Mouse (Mus musculus): ENCODE measurements around the gene Rspry1. TPM values are rescaled to one million over a fixed set of nuclear protein-coding genes. Genes with fewer than 3 reads are reported as not detected.

Rspry1 gene
- polyA plus RNA-seq, 1 experiment from 2014 or later = 54.6 TPM

DNA sequence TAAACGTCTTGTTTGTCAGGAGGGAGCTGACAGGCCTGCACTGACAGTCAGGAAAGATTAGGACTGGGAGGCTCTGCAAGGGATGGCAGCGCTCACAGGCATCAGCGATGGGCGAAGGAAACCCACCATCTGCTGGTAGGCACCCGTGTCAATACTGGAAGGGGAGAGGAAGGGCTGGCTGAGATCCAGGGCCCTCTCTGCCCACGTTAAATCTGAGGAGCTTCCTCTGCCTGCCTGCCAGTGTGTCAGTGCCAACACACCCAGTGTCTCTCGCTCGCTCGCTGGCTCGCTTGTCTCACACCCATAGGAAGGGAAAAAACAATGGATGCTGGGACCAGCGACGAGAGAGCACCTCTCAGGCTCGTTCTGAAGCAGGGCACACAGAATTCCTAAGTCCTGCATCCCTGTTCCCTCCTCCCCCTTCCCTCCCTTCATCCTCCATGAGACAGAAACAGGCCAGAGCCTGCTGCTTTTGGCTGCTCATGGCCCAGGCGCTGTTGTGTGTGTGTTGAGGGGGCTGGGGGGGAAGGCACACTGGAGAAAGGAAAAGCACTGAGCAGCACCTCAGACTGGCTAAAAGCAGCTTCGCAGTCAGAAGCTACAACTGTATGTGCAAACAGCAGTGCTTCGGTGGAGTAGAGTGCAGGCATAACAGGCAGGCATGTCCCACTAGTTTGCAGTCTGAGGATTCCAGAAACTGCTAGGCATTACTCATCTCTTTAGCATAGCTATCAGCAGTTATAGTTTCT lies 27.4 kb upstream of the Rspry1 start:
- ATAC-seq (ENCODE audit: low FRiP score) = peak; percentile 69
- no peak overlapping the region for H3K4me2 ChIP-seq
- H3K9me3 ChIP-seq = no peaks in the 10 kb centered on the region
- WGBS = 81% methylated on average over 16 of the region's 16 CpGs
- H3K36me3 ChIP-seq = peaks cover 68% of the 10 kb centered on the region
- H3K27ac ChIP-seq = peak overlapping the region; percentile 74
- H3K4me3 ChIP-seq = no peak overlapping the region
- H3K27me3 ChIP-seq = no peaks in the 10 kb centered on the region
- peaks cover 5% of the 10 kb centered on the region for H3K4me1 ChIP-seq (replicated peaks)
- peak overlapping the region; percentile 24; the same call in 1 of the 2 replicates for H3K9ac ChIP-seq

DNA sequence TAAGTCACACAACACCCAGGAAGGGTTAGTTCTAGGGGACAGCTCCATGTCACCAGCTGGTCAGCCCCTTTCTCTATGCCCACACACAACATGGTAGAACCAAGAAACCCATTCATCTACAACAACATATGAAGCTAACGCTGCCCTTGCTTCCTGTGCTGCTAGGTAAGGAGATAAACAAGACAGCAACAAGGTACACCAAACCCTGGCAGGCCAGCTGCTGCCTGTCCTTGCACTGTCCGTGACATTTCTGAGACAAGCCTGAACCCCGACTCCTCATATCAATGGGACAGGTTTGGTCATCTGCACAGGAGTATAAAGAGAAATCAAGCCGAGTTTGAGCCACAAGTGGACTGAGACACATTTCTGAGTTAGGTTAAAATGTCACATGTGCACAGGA lies 26.6 kb upstream of the Rspry1 start:
- no peaks in the 10 kb centered on the region for H3K27me3 ChIP-seq
- ATAC-seq (ENCODE audit: low FRiP score) = no peak
- H3K4me3 ChIP-seq = no peak overlapping the region
- no peaks in the 10 kb centered on the region for H3K9me3 ChIP-seq
- WGBS = 94% methylated on average over 4 of the region's 4 CpGs
- peaks cover 70% of the 10 kb centered on the region for H3K36me3 ChIP-seq
- peak overlapping the region; percentile 74 for H3K27ac ChIP-seq
- H3K4me1 ChIP-seq (replicated peaks) = no peaks in the 10 kb centered on the region
- H3K9ac ChIP-seq = no peak overlapping the region
- H3K4me2 ChIP-seq = no peak overlapping the region

- H3K9ac ChIP-seq = no peak overlapping the region; the same call in 1 of the 2 replicates
- no peak overlapping the region for H3K4me2 ChIP-seq
- no peaks in the 10 kb centered on the region for H3K9me3 ChIP-seq
- H3K4me3 ChIP-seq = no peak overlapping the region
- peak overlapping the region; percentile 12; the same call in 1 of the 2 replicates for H3K27ac ChIP-seq
- peaks cover 80% of the 10 kb centered on the region for H3K36me3 ChIP-seq
- ATAC-seq (ENCODE audit: low FRiP score) = no peak
- no peaks in the 10 kb centered on the region for H3K27me3 ChIP-seq
- 80% methylated on average over 7 of the region's 7 CpGs for WGBS
- peaks cover 3% of the 10 kb centered on the region; the same call in 1 of the 2 replicates for H3K4me1 ChIP-seq (replicated peaks)
Measured at GRCm38 (mm10) chr8:94581820-94582483, 19.8 kb upstream of the Rspry1 start.

GRCm38 (mm10) chr8:94582569-94582968 lies 19.2 kb upstream of the Rspry1 start:
- H3K27me3 ChIP-seq = no peaks in the 10 kb centered on the region
- 88% methylated on average over 6 of the region's 6 CpGs for WGBS
- no peak overlapping the region for H3K4me3 ChIP-seq
- H3K4me1 ChIP-seq (replicated peaks) = peaks cover 3% of the 10 kb centered on the region; the same call in 1 of the 2 replicates
- no peak overlapping the region for H3K4me2 ChIP-seq
- H3K27ac ChIP-seq = no peak overlapping the region
- ATAC-seq (ENCODE audit: low FRiP score) = no peak
- no peak overlapping the region for H3K9ac ChIP-seq
- H3K9me3 ChIP-seq = no peaks in the 10 kb centered on the region
- H3K36me3 ChIP-seq = peaks cover 80% of the 10 kb centered on the region

- H3K4me1 ChIP-seq (replicated peaks) = peaks cover 3% of the 10 kb centered on the region; the same call in 1 of the 2 replicates
- no peaks in the 10 kb centered on the region for H3K9me3 ChIP-seq
- no peak overlapping the region for H3K4me3 ChIP-seq
- H3K4me2 ChIP-seq = no peak overlapping the region
- peaks cover 79% of the 10 kb centered on the region for H3K36me3 ChIP-seq
- no peak overlapping the region for H3K27ac ChIP-seq
- H3K27me3 ChIP-seq = no peaks in the 10 kb centered on the region
- peak; percentile 74 for ATAC-seq (ENCODE audit: low FRiP score)
- H3K9ac ChIP-seq = no peak overlapping the region
- 35% methylated on average over 4 of the region's 4 CpGs for WGBS
Measured at GRCm38 (mm10) chr8:94584238-94584817, 17.4 kb upstream of the Rspry1 start.

DNA sequence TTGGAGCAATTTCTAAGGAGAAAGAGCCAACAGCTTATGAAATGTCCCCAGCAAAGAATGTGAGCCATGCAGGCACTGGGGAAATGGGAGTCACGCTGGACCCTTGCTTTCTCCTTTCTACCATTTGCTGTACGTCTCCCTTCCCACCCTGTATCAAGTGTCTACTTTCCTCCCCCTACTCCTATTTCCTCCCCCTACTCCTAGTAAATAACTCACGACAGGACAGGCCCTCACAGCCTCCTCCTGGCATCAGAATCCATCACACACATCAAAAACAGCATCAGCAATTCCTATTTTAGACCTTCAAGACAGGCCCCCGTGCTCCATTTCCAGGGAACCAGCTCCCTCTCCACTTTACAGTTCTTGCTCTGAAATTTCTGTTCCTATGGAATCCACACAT lies 10.0 kb upstream of the Rspry1 start:
- Histone ChIP-seq H3K9me3 (no peaks in the 10 kb centered on the region), H3K36me3 (peaks cover 26% of the 10 kb centered on the region), H3K4me3 (no peak overlapping the region), H3K4me2 (no peak overlapping the region), H3K27me3 (no peaks in the 10 kb centered on the region), H3K27ac (no peak overlapping the region), H3K4me1 (replicated peaks) (no peaks in the 10 kb centered on the region), H3K9ac (no peak overlapping the region)
- 89% methylated on average over 4 of the region's 4 CpGs for whole genome bisulfite sequencing
- ATAC-seq (ENCODE audit: low FRiP score) = no peak

DNA sequence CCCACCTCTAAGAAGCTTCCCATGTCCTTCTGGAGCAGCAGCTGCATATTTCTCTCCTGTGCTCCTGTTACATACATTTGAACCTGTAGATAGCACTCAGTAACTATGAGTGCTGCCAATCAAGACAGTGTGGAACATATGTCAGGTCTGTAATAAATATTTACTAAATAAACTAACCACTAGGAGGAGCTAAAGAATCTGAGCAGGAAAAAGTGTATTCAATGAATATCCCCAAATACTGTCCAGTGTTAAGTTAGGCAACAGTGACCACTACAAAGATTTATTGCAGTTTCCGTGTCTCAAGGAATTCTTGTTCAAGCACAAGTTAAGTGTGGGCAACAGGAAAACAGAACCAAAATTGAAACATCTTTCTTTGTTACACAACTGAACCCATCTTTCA lies 7.5 kb upstream of the Rspry1 start:
- Histone ChIP-seq H3K4me1 (replicated peaks) (peaks cover 3% of the 10 kb centered on the region; the same call in 1 of the 2 replicates), H3K4me2 (no peak overlapping the region), H3K36me3 (0 out of 2 replicates have a peak, but pooled peaks cover 1% of the 10 kb centered on the region), H3K4me3 (no peak overlapping the region), H3K27ac (no peak overlapping the region), H3K9ac (no peak overlapping the region), H3K9me3 (no peaks in the 10 kb centered on the region), H3K27me3 (no peaks in the 10 kb centered on the region)
- WGBS = 77% methylated on average over 1 of the region's 1 CpGs
- ATAC-seq (ENCODE audit: low FRiP score) = no peak

DNA sequence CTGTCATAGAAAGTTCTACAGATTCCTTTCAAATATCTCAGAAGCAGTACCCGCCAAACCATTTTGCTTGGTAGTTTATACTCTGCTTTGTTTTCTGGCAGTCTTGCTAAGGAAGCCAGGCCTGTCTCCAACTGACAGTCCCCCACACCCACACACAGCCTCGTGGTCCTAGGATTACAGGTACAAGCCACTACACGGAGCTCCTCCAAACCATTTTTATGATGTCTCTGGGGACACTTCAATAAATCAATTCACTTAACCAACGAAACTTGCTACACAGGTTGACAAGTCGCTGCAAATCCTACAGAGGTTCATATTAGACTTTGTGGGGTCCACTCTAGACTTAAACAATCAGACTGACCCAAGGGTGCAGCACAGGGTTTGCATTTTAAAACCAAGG lies 1.3 kb upstream of the Rspry1 start:
- Histone ChIP-seq H3K9me3 (no peaks in the 10 kb centered on the region), H3K4me3 (peak overlapping the region; percentile 99), H3K36me3 (no peaks in the 10 kb centered on the region), H3K27me3 (no peaks in the 10 kb centered on the region), H3K27ac (0 out of 2 replicates have a peak overlapping the region, but pooled peaks have one; percentile 89), H3K4me2 (peak overlapping the region; percentile 96), H3K4me1 (replicated peaks) (peaks cover 34% of the 10 kb centered on the region), H3K9ac (peak overlapping the region; percentile 93)
- WGBS = 26% methylated on average over 5 of the region's 5 CpGs
- no peak for ATAC-seq (ENCODE audit: low FRiP score)

GRCm38 (mm10) chr8:94601034-94601606 lies 617 bp upstream of the Rspry1 start:
- Histone ChIP-seq H3K9ac (peak overlapping the region; percentile 93), H3K4me3 (peak overlapping the region; percentile 99), H3K9me3 (no peaks in the 10 kb centered on the region), H3K36me3 (no peaks in the 10 kb centered on the region), H3K27me3 (no peaks in the 10 kb centered on the region), H3K27ac (peak overlapping the region; percentile 89), H3K4me1 (replicated peaks) (peaks cover 34% of the 10 kb centered on the region), H3K4me2 (peak overlapping the region; percentile 96)
- peak; percentile 60 for ATAC-seq (ENCODE audit: low FRiP score)
- WGBS = under 1% methylated on average over 51 of the region's 51 CpGs

DNA sequence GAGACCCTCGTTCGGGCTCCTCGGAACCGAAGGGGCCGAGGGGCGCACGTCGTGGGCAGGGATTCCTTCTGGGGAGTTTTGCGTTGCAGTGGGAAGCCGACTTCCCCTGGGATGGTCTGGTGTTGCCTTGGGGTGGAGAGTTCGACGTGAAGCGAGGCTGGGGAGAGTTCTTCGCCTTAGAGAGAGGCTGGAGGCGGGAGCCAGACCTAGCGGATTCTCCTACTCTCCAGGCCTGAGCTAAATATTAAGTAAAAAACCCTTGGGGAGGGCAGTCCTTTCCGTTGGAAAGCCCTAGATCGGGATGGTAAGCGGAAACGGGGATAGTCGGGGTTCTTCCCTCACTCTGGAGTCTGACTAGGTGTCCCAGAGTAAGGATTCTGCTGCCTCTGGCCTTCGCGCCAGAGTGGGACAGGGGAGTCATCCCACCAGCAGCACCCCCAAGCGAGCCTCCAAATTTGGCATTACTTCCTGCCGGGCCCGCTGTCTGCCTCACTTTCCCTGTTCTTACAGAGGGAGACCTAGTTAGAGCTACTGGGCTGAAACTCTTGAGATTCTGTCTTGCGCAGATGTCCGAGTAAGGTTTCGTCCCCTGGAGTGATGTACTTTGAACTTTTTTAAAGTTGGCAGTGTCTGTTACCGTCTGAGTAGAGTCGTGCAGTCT lies 864 bp downstream of the Rspry1 start:
- Histone ChIP-seq H3K4me3 (peak overlapping the region; percentile 99), H3K9ac (peak overlapping the region; percentile 97), H3K4me1 (replicated peaks) (peaks cover 34% of the 10 kb centered on the region), H3K9me3 (no peaks in the 10 kb centered on the region), H3K36me3 (peaks cover 5% of the 10 kb centered on the region; the same call in 1 of the 2 replicates), H3K27ac (peak overlapping the region; percentile 94), H3K4me2 (peak overlapping the region; percentile 97), H3K27me3 (no peaks in the 10 kb centered on the region)
- under 1% methylated on average over 31 of the region's 31 CpGs for WGBS
- 0 out of 2 replicates have a peak, but pooled peaks have one; percentile 1 for ATAC-seq (ENCODE audit: low FRiP score)

GRCm38 (mm10) chr8:94604030-94604429 lies 2.3 kb downstream of the Rspry1 start:
- ATAC-seq (ENCODE audit: low FRiP score) = no peak
- H3K9ac ChIP-seq = no peak overlapping the region
- H3K36me3 ChIP-seq = peaks cover 5% of the 10 kb centered on the region; the same call in 1 of the 2 replicates
- no peak overlapping the region for H3K4me3 ChIP-seq
- H3K4me2 ChIP-seq = peak overlapping the region; percentile 97
- peaks cover 31% of the 10 kb centered on the region for H3K4me1 ChIP-seq (replicated peaks)
- H3K27me3 ChIP-seq = no peaks in the 10 kb centered on the region
- H3K27ac ChIP-seq = no peak overlapping the region
- WGBS = 87% methylated on average over 2 of the region's 2 CpGs
- no peaks in the 10 kb centered on the region for H3K9me3 ChIP-seq

All from hindbrain, embryonic 13.5 days (tissue).